Mouse (Mus musculus) C2C12 (cell line): Measurements from ENCODE around the gene Trp53i13.

Experiments used
- CTCF ChIP-seq: IDR thresholded peaks from one replicate; pipeline ENCODE4 v1.5.1; 2011; ENCODE audit not compliant: control insufficient read depth, insufficient read depth, insufficient read length
- FOSL1 ChIP-seq: IDR thresholded peaks from one replicate; pipeline ENCODE4 v1.8.0; 2011; ENCODE audit warnings: mild to moderate bottlenecking, low read length; ENCODE audit not compliant: poor library complexity, insufficient read depth, severe bottlenecking
- MAX ChIP-seq: IDR thresholded peaks from one replicate; pipeline ENCODE4 v1.6.1; 2011; ENCODE audit warnings: mild to moderate bottlenecking, control low read depth
- MYOD1 ChIP-seq: IDR thresholded peaks from one replicate; pipeline ENCODE4 v1.6.1; 2011; ENCODE audit warnings: low read depth; ENCODE audit not compliant: control insufficient read depth, insufficient read length
- USF1 ChIP-seq: IDR thresholded peaks from one replicate; pipeline ENCODE4 v1.6.1; 2011; ENCODE audit warnings: low read depth, mild to moderate bottlenecking, control low read depth, moderate library complexity

- TF ChIP-seq CTCF (no peak), USF1 (no peak), MYOD1 (no peak), MAX (no peak), FOSL1 (no peak)
These were observed 1.0 kb upstream of the Trp53i13 start for GRCm38 (mm10) chr11:77516553-77517425.
